Mouse (Mus musculus) hindbrain, embryonic 11.5 days (tissue): Measurements from ENCODE around the gene 1700019N19Rik. TPM values are rescaled to one million over a fixed set of nuclear protein-coding genes. Genes with fewer than 3 reads are reported as not detected.

Experiments used
- ATAC-seq: fragments of 200-750 bp; cut with Nextera tagmentation; 2 replicates; pipeline ENCODE4 v1.8.0; 2017; ENCODE audit warnings: mild to moderate bottlenecking, moderate TSS enrichment, moderate library complexity; ENCODE audit not compliant: low FRiP score
- DNase-seq: peaks from one replicate; pipeline ENCODE4 v3.0.0-alpha.2; 2015; ENCODE audit warnings: low spot score
- H3K27ac ChIP-seq: fragments of 300-500 bp; sonication (generic); 2 replicates; pipeline ENCODE4 v1.5.1; 2014; ENCODE audit warnings: mild to moderate bottlenecking, low read depth, low read length
- H3K27me3 ChIP-seq: fragments of 300-500 bp; sonication (generic); 2 replicates; pipeline ENCODE4 v1.6.1; 2014; ENCODE audit warnings: mild to moderate bottlenecking, low read length, moderate library complexity, mixed read lengths; ENCODE audit not compliant: control insufficient read depth, insufficient read depth
- H3K36me3 ChIP-seq: fragments of 300-500 bp; sonication (generic); 2 replicates; pipeline ENCODE4 v1.6.1; 2014; ENCODE audit warnings: mild to moderate bottlenecking, low read length, moderate library complexity, mixed read lengths; ENCODE audit not compliant: control insufficient read depth, insufficient read depth
- H3K4me1 ChIP-seq: fragments of 300-500 bp; sonication (generic); replicated peaks from 2 replicates; pipeline ENCODE4 v1.6.1; 2014; ENCODE audit warnings: low read length, mixed read lengths; ENCODE audit not compliant: control insufficient read depth, insufficient read depth
- H3K4me2 ChIP-seq: fragments of 300-500 bp; sonication (generic); replicated peaks from 2 replicates; pipeline ENCODE4 v1.6.1; 2014; ENCODE audit warnings: mild to moderate bottlenecking, low read depth, low read length
- H3K4me3 ChIP-seq: fragments of 300-500 bp; sonication (generic); 2 replicates; pipeline ENCODE4 v1.5.1; 2014; ENCODE audit warnings: low read depth, low read length
- H3K9ac ChIP-seq: fragments of 300-500 bp; sonication (generic); 2 replicates; pipeline ENCODE4 v1.6.1; 2014; ENCODE audit warnings: low read depth, low read length
- H3K9me3 ChIP-seq: fragments of 300-500 bp; sonication (generic); 2 replicates; pipeline ENCODE4 v1.6.1; 2016; ENCODE audit warnings: low read length; ENCODE audit not compliant: control insufficient read depth
- WGBS: fragments of 180-500 bp; shearing (Covaris S2); extraction: QIAGEN DNeasy Blood & Tissue Kit; methylation state at CpG from one replicate; pipeline ENCODE4 v1.1.7; 2014; 5-methylcytosine and 5-hydroxymethylcytosine counted together
- polyA plus RNA-seq: library from polyadenylated mRNA; unstranded; fragments of >200 nt; fragmentation: Nextera tagmentation; extraction: Ambion mirVana; gene quantifications from 2 replicates; pipeline ENCODE4 v1.2.1, GENCODE M21; 2014

1700019N19Rik gene
- polyA plus RNA-seq, result not detected in 2 replicates

- Histone ChIP-seq H3K4me2 (no peak within 1 kb of the TSS), H3K9ac (no peak within 1 kb of the TSS), H3K27me3 (no peaks in the 10 kb centered on the region), H3K36me3 (no peaks in the 10 kb centered on the region), H3K4me1 (no peaks in the 10 kb centered on the region), H3K9me3 (no peaks in the 10 kb centered on the region), H3K4me3 (no peak within 1 kb of the TSS), H3K27ac (no peak within 1 kb of the TSS)
- 43% methylated on average over 10 of the region's 10 CpGs for WGBS
- ATAC-seq (no peak), DNase-seq (no peak)
Measured at GRCm38 (mm10) chr19:58794284-58794683, at the start of gene 1700019N19Rik. Gene 1700019N19Rik, minus strand, starts transcription at chr19:58794461.

GRCm38 (mm10) chr19:58843606-58844005, 49.3 kb upstream of the 1700019N19Rik start:
- no peak overlapping the region for H3K9ac ChIP-seq
- H3K4me2 ChIP-seq, result no peak overlapping the region
- no peak overlapping the region for H3K4me3 ChIP-seq
- 90% methylated on average over 3 of the region's 3 CpGs for WGBS
- H3K9me3 ChIP-seq, result no peaks in the 10 kb centered on the region
- no peak for ATAC-seq
- peaks cover 5% of the 10 kb centered on the region; the same call in 1 of the 2 replicates for H3K4me1 ChIP-seq
- no peaks in the 10 kb centered on the region for H3K27me3 ChIP-seq
- DNase-seq, result no peak
- H3K36me3 ChIP-seq, result no peaks in the 10 kb centered on the region
- no peak overlapping the region for H3K27ac ChIP-seq

- WGBS, result 85% methylated on average over 5 of the region's 5 CpGs
- Histone ChIP-seq H3K9ac (no peak overlapping the region), H3K36me3 (no peaks in the 10 kb centered on the region), H3K4me1 (peaks cover 5% of the 10 kb centered on the region; the same call in 1 of the 2 replicates), H3K4me2 (no peak overlapping the region), H3K27ac (no peak overlapping the region), H3K9me3 (no peaks in the 10 kb centered on the region), H3K27me3 (no peaks in the 10 kb centered on the region), H3K4me3 (no peak overlapping the region)
- ATAC-seq, result no peak
- no peak for DNase-seq
Measured at GRCm38 (mm10) chr19:58840721-58841271, 46.5 kb upstream of the 1700019N19Rik start.

GRCm38 (mm10) chr19:58839806-58840205, 45.5 kb upstream of the 1700019N19Rik start:
- ATAC-seq, result no peak
- no peak overlapping the region for H3K27ac ChIP-seq
- H3K27me3 ChIP-seq, result no peaks in the 10 kb centered on the region
- 90% methylated on average over 4 of the region's 4 CpGs for WGBS
- no peak overlapping the region for H3K9ac ChIP-seq
- DNase-seq, result no peak
- H3K9me3 ChIP-seq, result no peaks in the 10 kb centered on the region
- peaks cover 5% of the 10 kb centered on the region; the same call in 1 of the 2 replicates for H3K4me1 ChIP-seq
- H3K4me2 ChIP-seq, result no peak overlapping the region
- no peak overlapping the region for H3K4me3 ChIP-seq
- H3K36me3 ChIP-seq, result no peaks in the 10 kb centered on the region

GRCm38 (mm10) chr19:58839345-58839744, 45.1 kb upstream of the 1700019N19Rik start:
- no peaks in the 10 kb centered on the region for H3K9me3 ChIP-seq
- no peak overlapping the region for H3K27ac ChIP-seq
- no peak overlapping the region for H3K9ac ChIP-seq
- H3K27me3 ChIP-seq, result no peaks in the 10 kb centered on the region
- peaks cover 5% of the 10 kb centered on the region; the same call in 1 of the 2 replicates for H3K4me1 ChIP-seq
- 63% methylated on average over 3 of the region's 3 CpGs for WGBS
- DNase-seq, result no peak
- H3K4me3 ChIP-seq, result no peak overlapping the region
- H3K36me3 ChIP-seq, result no peaks in the 10 kb centered on the region
- ATAC-seq, result peak; percentile 59
- no peak overlapping the region for H3K4me2 ChIP-seq

- H3K27ac ChIP-seq, result no peak overlapping the region
- peaks cover 5% of the 10 kb centered on the region; the same call in 1 of the 2 replicates for H3K4me1 ChIP-seq
- no peak overlapping the region for H3K9ac ChIP-seq
- no peaks in the 10 kb centered on the region for H3K9me3 ChIP-seq
- ATAC-seq (no peak), DNase-seq (no peak)
- H3K4me3 ChIP-seq, result no peak overlapping the region
- H3K36me3 ChIP-seq, result no peaks in the 10 kb centered on the region
- 74% methylated on average over 9 of the region's 9 CpGs for WGBS
- no peaks in the 10 kb centered on the region for H3K27me3 ChIP-seq
- no peak overlapping the region for H3K4me2 ChIP-seq
Measured at GRCm38 (mm10) chr19:58838706-58839105, 44.4 kb upstream of the 1700019N19Rik start.

GRCm38 (mm10) chr19:58833639-58834180, 39.4 kb upstream of the 1700019N19Rik start:
- Histone ChIP-seq H3K4me2 (no peak overlapping the region), H3K27ac (0 out of 2 replicates have a peak overlapping the region, but pooled peaks have one; percentile 14), H3K4me3 (no peak overlapping the region), H3K4me1 (peaks cover under 1% of the 10 kb centered on the region; the same call in 1 of the 2 replicates), H3K9me3 (no peaks in the 10 kb centered on the region), H3K9ac (no peak overlapping the region), H3K36me3 (no peaks in the 10 kb centered on the region), H3K27me3 (no peaks in the 10 kb centered on the region)
- no peak for ATAC-seq
- no peak for DNase-seq
- WGBS, result 73% methylated on average over 13 of the region's 13 CpGs

- no peak overlapping the region for H3K9ac ChIP-seq
- WGBS, result 80% methylated on average over 2 of the region's 2 CpGs
- H3K27ac ChIP-seq, result no peak overlapping the region
Measured at GRCm38 (mm10) chr19:58832988-58833387, 38.7 kb upstream of the 1700019N19Rik start.

More at GRCm38 (mm10) chr19:58832988-58833387, 38.7 kb upstream of the 1700019N19Rik start:
- no peaks in the 10 kb centered on the region for H3K27me3 ChIP-seq
- no peak for DNase-seq
- no peaks in the 10 kb centered on the region for H3K9me3 ChIP-seq
- no peaks in the 10 kb centered on the region; the same call in 1 of the 2 replicates for H3K4me1 ChIP-seq
- no peak overlapping the region for H3K4me3 ChIP-seq
- no peak for ATAC-seq
- no peaks in the 10 kb centered on the region for H3K36me3 ChIP-seq
- H3K4me2 ChIP-seq, result no peak overlapping the region
